Mouse (Mus musculus) lung, embryonic 15.5 days (tissue): ENCODE measurements around the gene Uqcr11. TPM values are rescaled to one million over a fixed set of nuclear protein-coding genes. Genes with fewer than 3 reads are reported as not detected.

Experiments used
- ATAC-seq: fragments of 200-750 bp; cut with Nextera tagmentation; 2 replicates; pipeline ENCODE4 v1.8.0; 2017; ENCODE audit warnings: moderate number of reproducible peaks, borderline replicate concordance; ENCODE audit not compliant: low FRiP score, low TSS enrichment; ENCODE audit errors: extremely low read depth
- H3K27ac ChIP-seq: fragments of 300-500 bp; sonication (generic); 2 replicates; pipeline ENCODE4 v1.5.1; 2015; ENCODE audit warnings: moderate library complexity, mild to moderate bottlenecking, inconsistent platforms
- H3K27me3 ChIP-seq: fragments of 300-500 bp; sonication (generic); 2 replicates; pipeline ENCODE4 v1.6.1; 2015; ENCODE audit warnings: inconsistent platforms
- H3K36me3 ChIP-seq: fragments of 300-500 bp; sonication (generic); 2 replicates; pipeline ENCODE4 v1.6.1; 2015; ENCODE audit warnings: inconsistent platforms
- H3K4me1 ChIP-seq: fragments of 300-500 bp; sonication (generic); 2 replicates; pipeline ENCODE4 v1.6.1; 2015; ENCODE audit warnings: inconsistent platforms
- H3K4me2 ChIP-seq: fragments of 300-500 bp; sonication (generic); 2 replicates; pipeline ENCODE4 v1.6.1; 2015; ENCODE audit warnings: inconsistent platforms, mild to moderate bottlenecking, moderate library complexity
- H3K4me3 ChIP-seq: fragments of 300-500 bp; sonication (generic); 2 replicates; pipeline ENCODE4 v1.5.1; 2015; ENCODE audit warnings: mild to moderate bottlenecking, inconsistent platforms
- H3K9ac ChIP-seq: fragments of 300-500 bp; sonication (generic); 2 replicates; pipeline ENCODE4 v1.6.1; 2015; ENCODE audit warnings: inconsistent platforms
- H3K9me3 ChIP-seq: fragments of 300-500 bp; sonication (generic); 2 replicates; pipeline ENCODE4 v1.6.1; 2016; ENCODE audit warnings: inconsistent platforms
- WGBS: fragments of 180-500 bp; shearing (Covaris S2); methylation state at CpG from one replicate; pipeline ENCODE4 v1.1.7; 2015; 5-methylcytosine and 5-hydroxymethylcytosine counted together
- polyA plus RNA-seq: library from polyadenylated mRNA; unstranded; fragments of >200 nt; fragmentation: Nextera tagmentation; extraction: Ambion mirVana; gene quantifications from 2 replicates; pipeline ENCODE4 v1.2.1, GENCODE M21; 2015

The Uqcr11 gene
- 628 and 681 TPM in 2 replicates for polyA plus RNA-seq

- Histone ChIP-seq H3K4me1 (peaks cover 25% of the 10 kb centered on the region), H3K27me3 (no peaks in the 10 kb centered on the region), H3K9ac (peak within 1 kb of the TSS; percentile 73), H3K9me3 (no peaks in the 10 kb centered on the region), H3K4me3 (peak within 1 kb of the TSS; percentile 78), H3K4me2 (peak within 1 kb of the TSS; percentile 84), H3K27ac (peak within 1 kb of the TSS; percentile 82), H3K36me3 (peaks cover 56% of the 10 kb centered on the region)
- ATAC-seq, result peak; percentile 77
- WGBS, result 1% methylated on average over 27 of the region's 27 CpGs
Observed at GRCm38 (mm10) chr10:80406684-80407501, at the start of gene Uqcr11. Uqcr11 (minus strand) TSS chr10:80406830.

- no peak overlapping the region for H3K9ac ChIP-seq
- H3K9me3 ChIP-seq, result no peaks in the 10 kb centered on the region
- H3K27ac ChIP-seq, result no peak overlapping the region
- WGBS, result 71% methylated on average over 5 of the region's 5 CpGs
- H3K27me3 ChIP-seq, result peaks cover 15% of the 10 kb centered on the region; the same call in 1 of the 2 replicates
- H3K4me2 ChIP-seq, result no peak overlapping the region
- no peak overlapping the region for H3K4me3 ChIP-seq
- no peaks in the 10 kb centered on the region for H3K4me1 ChIP-seq
- no peak for ATAC-seq
- no peaks in the 10 kb centered on the region for H3K36me3 ChIP-seq
Observed at GRCm38 (mm10) chr10:80455697-80456096, 49.1 kb upstream of the Uqcr11 start.

- peaks cover 14% of the 10 kb centered on the region; the same call in 1 of the 2 replicates for H3K27me3 ChIP-seq
- no peaks in the 10 kb centered on the region for H3K4me1 ChIP-seq
- no peak overlapping the region for H3K4me3 ChIP-seq
- H3K9ac ChIP-seq, result no peak overlapping the region
- no peaks in the 10 kb centered on the region for H3K36me3 ChIP-seq
- no peak overlapping the region for H3K4me2 ChIP-seq
- no peaks in the 10 kb centered on the region for H3K9me3 ChIP-seq
- no peak for ATAC-seq
- no peak overlapping the region for H3K27ac ChIP-seq
- 66% methylated on average over 5 of the region's 5 CpGs for WGBS
Observed at GRCm38 (mm10) chr10:80454781-80455180, 48.2 kb upstream of the Uqcr11 start.

- ATAC-seq, result no peak
- Histone ChIP-seq H3K27me3 (peaks cover 22% of the 10 kb centered on the region), H3K4me1 (no peaks in the 10 kb centered on the region), H3K27ac (no peak overlapping the region), H3K9ac (no peak overlapping the region), H3K4me3 (no peak overlapping the region), H3K9me3 (no peaks in the 10 kb centered on the region), H3K36me3 (no peaks in the 10 kb centered on the region), H3K4me2 (no peak overlapping the region)
- WGBS, result 40% methylated on average over 10 of the region's 10 CpGs
Observed at GRCm38 (mm10) chr10:80453601-80454000, 47.0 kb upstream of the Uqcr11 start.

GRCm38 (mm10) chr10:80450599-80450998 is 44.0 kb upstream of the Uqcr11 start:
- 0 out of 2 replicates have a peak, but pooled peaks have one; percentile 33 for ATAC-seq
- Histone ChIP-seq H3K9ac (no peak overlapping the region), H3K4me2 (no peak overlapping the region), H3K4me1 (no peaks in the 10 kb centered on the region), H3K9me3 (no peaks in the 10 kb centered on the region), H3K27ac (no peak overlapping the region), H3K4me3 (no peak overlapping the region), H3K36me3 (no peaks in the 10 kb centered on the region), H3K27me3 (peaks cover 37% of the 10 kb centered on the region)
- 11% methylated on average over 6 of the region's 6 CpGs for WGBS

- Histone ChIP-seq H3K27me3 (peaks cover 27% of the 10 kb centered on the region), H3K9ac (no peak overlapping the region), H3K36me3 (no peaks in the 10 kb centered on the region), H3K4me2 (no peak overlapping the region), H3K9me3 (no peaks in the 10 kb centered on the region), H3K27ac (no peak overlapping the region), H3K4me3 (no peak overlapping the region), H3K4me1 (peaks cover 8% of the 10 kb centered on the region; the same call in 1 of the 2 replicates)
- peak; percentile 64; the same call in 1 of the 2 replicates for ATAC-seq
- WGBS, result 10% methylated on average over 26 of the region's 26 CpGs
Observed at GRCm38 (mm10) chr10:80445898-80446601, 39.4 kb upstream of the Uqcr11 start.

GRCm38 (mm10) chr10:80445052-80445451 is 38.4 kb upstream of the Uqcr11 start:
- Histone ChIP-seq H3K27me3 (peaks cover 24% of the 10 kb centered on the region), H3K4me3 (no peak overlapping the region), H3K4me1 (peaks cover 8% of the 10 kb centered on the region; the same call in 1 of the 2 replicates), H3K27ac (no peak overlapping the region), H3K9ac (no peak overlapping the region), H3K4me2 (no peak overlapping the region), H3K36me3 (no peaks in the 10 kb centered on the region), H3K9me3 (no peaks in the 10 kb centered on the region)
- no peak for ATAC-seq
- WGBS, result 56% methylated on average over 1 of the region's 1 CpGs

- no peak overlapping the region for H3K9ac ChIP-seq
Observed at GRCm38 (mm10) chr10:80444339-80445045, 37.9 kb upstream of the Uqcr11 start.

GRCm38 (mm10) chr10:80443575-80444278 is 37.1 kb upstream of the Uqcr11 start:
- peaks cover 8% of the 10 kb centered on the region; the same call in 1 of the 2 replicates for H3K4me1 ChIP-seq
- H3K4me3 ChIP-seq, result no peak overlapping the region
- no peaks in the 10 kb centered on the region for H3K9me3 ChIP-seq
- 75% methylated on average over 7 of the region's 8 CpGs for WGBS
- H3K27ac ChIP-seq, result no peak overlapping the region
- H3K9ac ChIP-seq, result no peak overlapping the region
- H3K4me2 ChIP-seq, result no peak overlapping the region
- no peak for ATAC-seq
- peaks cover 17% of the 10 kb centered on the region for H3K27me3 ChIP-seq
- no peaks in the 10 kb centered on the region for H3K36me3 ChIP-seq

More at GRCm38 (mm10) chr10:80444339-80445045, 37.9 kb upstream of the Uqcr11 start:
- peaks cover 8% of the 10 kb centered on the region; the same call in 1 of the 2 replicates for H3K4me1 ChIP-seq
- no peak overlapping the region for H3K4me3 ChIP-seq
- ATAC-seq, result no peak
- H3K9me3 ChIP-seq, result no peaks in the 10 kb centered on the region
- peaks cover 24% of the 10 kb centered on the region for H3K27me3 ChIP-seq
- H3K36me3 ChIP-seq, result no peaks in the 10 kb centered on the region
- H3K27ac ChIP-seq, result no peak overlapping the region
- 40% methylated on average over 5 of the region's 5 CpGs for whole genome bisulfite sequencing
- H3K4me2 ChIP-seq, result no peak overlapping the region

GRCm38 (mm10) chr10:80442989-80443388 is 36.4 kb upstream of the Uqcr11 start:
- ATAC-seq, result no peak
- H3K9me3 ChIP-seq, result no peaks in the 10 kb centered on the region
- H3K4me3 ChIP-seq, result no peak overlapping the region
- no peak overlapping the region for H3K4me2 ChIP-seq
- H3K27me3 ChIP-seq, result peaks cover 9% of the 10 kb centered on the region
- H3K27ac ChIP-seq, result no peak overlapping the region
- WGBS, result 58% methylated on average over 2 of the region's 2 CpGs
- H3K4me1 ChIP-seq, result peaks cover 8% of the 10 kb centered on the region; the same call in 1 of the 2 replicates
- no peak overlapping the region for H3K9ac ChIP-seq
- no peaks in the 10 kb centered on the region for H3K36me3 ChIP-seq

GRCm38 (mm10) chr10:80441598-80441997 is 35.0 kb upstream of the Uqcr11 start:
- Histone ChIP-seq H3K36me3 (no peaks in the 10 kb centered on the region), H3K9me3 (no peaks in the 10 kb centered on the region), H3K4me3 (no peak overlapping the region), H3K4me2 (no peak overlapping the region), H3K27ac (no peak overlapping the region), H3K9ac (no peak overlapping the region), H3K27me3 (no peaks in the 10 kb centered on the region), H3K4me1 (peaks cover 8% of the 10 kb centered on the region; the same call in 1 of the 2 replicates)
- no peak for ATAC-seq
- 54% methylated on average over 8 of the region's 8 CpGs for WGBS
